Mouse (Mus musculus) layer of hippocampus, postnatal 36 days (tissue): ENCODE results near the gene Efhd1. TPM values are rescaled to one million over a fixed set of nuclear protein-coding genes. Genes with fewer than 3 reads are reported as not detected.

Experiments used
- DNase-seq, 2 experiments: peaks; one replicate each; pipeline ENCODE4 v3.0.0; 2022
- total RNA-seq, 2 experiments: library from RNA; stranded (reverse); gene quantifications; 2 replicates each; pipeline ENCODE4 v1.2.3; 2021

Efhd1 gene
- total RNA-seq, 2 experiments from 2014 or later: 17.1 to 17.9 TPM

GRCm38 (mm10) chr1:87270641-87271467 lies 6.7 kb downstream of the Efhd1 start:
- DNase-seq: no peak

- no peak for DNase-seq
These were observed 7.4 kb downstream of the Efhd1 start for GRCm38 (mm10) chr1:87271596-87271995.

GRCm38 (mm10) chr1:87272462-87272861 lies 8.3 kb downstream of the Efhd1 start:
- DNase-seq: no peak

GRCm38 (mm10) chr1:87273514-87273942 lies 9.4 kb downstream of the Efhd1 start:
- peak; percentile 40 to 56 for DNase-seq

- DNase-seq: no peak
These were observed 10.0 kb downstream of the Efhd1 start for GRCm38 (mm10) chr1:87274134-87274533.

GRCm38 (mm10) chr1:87275151-87275550 lies 11.0 kb downstream of the Efhd1 start:
- no peak for DNase-seq

- DNase-seq: no peak
These were observed 11.9 kb downstream of the Efhd1 start for GRCm38 (mm10) chr1:87276056-87276455.

- no peak for DNase-seq
These were observed 16.1 kb downstream of the Efhd1 start for GRCm38 (mm10) chr1:87280281-87280680.

- DNase-seq: no peak
These were observed 17.6 kb downstream of the Efhd1 start for GRCm38 (mm10) chr1:87281599-87282412.

- no peak for DNase-seq
These were observed 18.2 kb downstream of the Efhd1 start for GRCm38 (mm10) chr1:87282413-87282788.

- DNase-seq: no peak
These were observed 19.3 kb downstream of the Efhd1 start for GRCm38 (mm10) chr1:87283410-87283960.

GRCm38 (mm10) chr1:87287105-87287504 lies 22.9 kb downstream of the Efhd1 start:
- DNase-seq: no peak

- no peak for DNase-seq
These were observed 27.3 kb downstream of the Efhd1 start for GRCm38 (mm10) chr1:87291416-87291815.

- DNase-seq: peak; percentile 31 to 39
These were observed 28.4 kb downstream of the Efhd1 start for GRCm38 (mm10) chr1:87292420-87293190.

GRCm38 (mm10) chr1:87294063-87294710 lies 30.0 kb downstream of the Efhd1 start:
- DNase-seq: no peak

GRCm38 (mm10) chr1:87294951-87295350 lies 30.8 kb downstream of the Efhd1 start:
- DNase-seq: no peak

- DNase-seq: no peak
These were observed 33.3 kb downstream of the Efhd1 start for GRCm38 (mm10) chr1:87297346-87297925.

- DNase-seq: no peak
These were observed 36.5 kb downstream of the Efhd1 start for GRCm38 (mm10) chr1:87300360-87301286.

- no peak for DNase-seq
These were observed 37.8 kb downstream of the Efhd1 start for GRCm38 (mm10) chr1:87301971-87302370.

GRCm38 (mm10) chr1:87308952-87309351 lies 44.8 kb downstream of the Efhd1 start:
- DNase-seq: no peak
